Mouse (Mus musculus) liver, embryonic 11.5 days (tissue): Measurements from ENCODE around the gene Neo1. TPM values are rescaled to one million over a fixed set of nuclear protein-coding genes. Genes with fewer than 3 reads are reported as not detected.

Experiments used
- ATAC-seq: fragments of 200-750 bp; cut with Nextera tagmentation; replicated peaks from 2 replicates; pipeline ENCODE4 v1.8.0; 2017; ENCODE audit warnings: moderate number of reproducible peaks, mild to moderate bottlenecking, moderate TSS enrichment, moderate library complexity; ENCODE audit not compliant: low FRiP score
- DNase-seq: peaks from one replicate; pipeline ENCODE4 v3.0.0-alpha.2; 2017; ENCODE audit warnings: low spot score
- H3K27ac ChIP-seq: fragments of 300-500 bp; sonication (generic); 2 replicates; pipeline ENCODE4 v1.5.1; 2014; ENCODE audit warnings: mild to moderate bottlenecking, low read depth, low read length, control low read depth
- H3K27me3 ChIP-seq: fragments of 300-500 bp; sonication (generic); replicated peaks from 2 replicates; pipeline ENCODE4 v1.6.1; 2014; ENCODE audit warnings: low read length, mixed read lengths; ENCODE audit not compliant: control insufficient read depth, insufficient read depth
- H3K36me3 ChIP-seq: fragments of 300-500 bp; sonication (generic); 2 replicates; pipeline ENCODE4 v1.6.1; 2014; ENCODE audit warnings: mild to moderate bottlenecking, low read length, moderate library complexity, mixed read lengths; ENCODE audit not compliant: control insufficient read depth, insufficient read depth
- H3K4me1 ChIP-seq: fragments of 300-500 bp; sonication (generic); replicated peaks from 2 replicates; pipeline ENCODE4 v1.6.1; 2014; ENCODE audit warnings: low read length, mixed read lengths; ENCODE audit not compliant: control insufficient read depth, insufficient read depth
- H3K4me2 ChIP-seq: fragments of 300-500 bp; sonication (generic); 2 replicates; pipeline ENCODE4 v1.6.1; 2014; ENCODE audit warnings: mild to moderate bottlenecking, control low read depth, moderate library complexity
- H3K4me3 ChIP-seq: fragments of 300-500 bp; sonication (generic); 2 replicates; pipeline ENCODE4 v1.5.1; 2014; ENCODE audit warnings: low read depth, low read length, control low read depth
- H3K9ac ChIP-seq: fragments of 300-500 bp; sonication (generic); 2 replicates; pipeline ENCODE4 v1.6.1; 2014; ENCODE audit warnings: low read depth, low read length, control low read depth
- H3K9me3 ChIP-seq: fragments of 300-500 bp; sonication (generic); 2 replicates; pipeline ENCODE4 v1.6.1; 2016; ENCODE audit warnings: low read length, inconsistent platforms, mixed read lengths; ENCODE audit not compliant: control insufficient read depth
- WGBS: fragments of 180-500 bp; shearing (Covaris S2); extraction: QIAGEN DNeasy Blood & Tissue Kit; methylation state at CpG from one replicate; pipeline ENCODE4 v1.1.7; 2014; 5-methylcytosine and 5-hydroxymethylcytosine counted together
- polyA plus RNA-seq: library from polyadenylated mRNA; unstranded; fragments of >200 nt; fragmentation: Nextera tagmentation; extraction: Ambion mirVana; gene quantifications from 2 replicates; pipeline ENCODE4 v1.2.1, GENCODE M21; 2014

Gene Neo1
- polyA plus RNA-seq = 11.5 and 14.6 TPM in 2 replicates

- ATAC-seq (peak; percentile 76), DNase-seq (peak; percentile 78)
- Histone ChIP-seq H3K9ac (peak within 1 kb of the TSS; percentile 75), H3K27me3 (peaks cover 30% of the 10 kb centered on the region), H3K4me3 (peak within 1 kb of the TSS; percentile 63), H3K4me1 (no peaks in the 10 kb centered on the region), H3K36me3 (no peaks in the 10 kb centered on the region), H3K27ac (peak within 1 kb of the TSS; percentile 90), H3K4me2 (peak within 1 kb of the TSS; percentile 81), H3K9me3 (no peaks in the 10 kb centered on the region)
- WGBS = under 1% methylated on average over 45 of the region's 86 CpGs
These were observed at the start of gene Neo1 for GRCm38 (mm10) chr9:59036159-59036731. Gene Neo1, minus strand, starts transcription at chr9:59036441.

- Histone ChIP-seq H3K4me3 (no peak overlapping the region), H3K4me2 (no peak overlapping the region), H3K27me3 (no peaks in the 10 kb centered on the region), H3K9me3 (no peaks in the 10 kb centered on the region), H3K4me1 (0 out of 2 replicates have a peak, but pooled peaks cover 3% of the 10 kb centered on the region), H3K9ac (no peak overlapping the region), H3K36me3 (no peaks in the 10 kb centered on the region), H3K27ac (no peak overlapping the region)
- ATAC-seq (no peak), DNase-seq (no peak)
- WGBS = 79% methylated on average over 4 of the region's 4 CpGs
These were observed 39.4 kb upstream of the Neo1 start for GRCm38 (mm10) chr9:59075632-59076031.

- H3K4me3 ChIP-seq = no peak overlapping the region
- ATAC-seq = no peak
- H3K4me2 ChIP-seq = no peak overlapping the region
- no peak for DNase-seq
- no peaks in the 10 kb centered on the region for H3K9me3 ChIP-seq
- no peaks in the 10 kb centered on the region for H3K36me3 ChIP-seq
- no peaks in the 10 kb centered on the region for H3K27me3 ChIP-seq
- H3K27ac ChIP-seq = no peak overlapping the region
- WGBS = 73% methylated on average over 4 of the region's 4 CpGs
- H3K9ac ChIP-seq = no peak overlapping the region
- H3K4me1 ChIP-seq = 0 out of 2 replicates have a peak, but pooled peaks cover 3% of the 10 kb centered on the region
These were observed 37.6 kb upstream of the Neo1 start for GRCm38 (mm10) chr9:59073887-59074286.

- 54% methylated on average over 14 of the region's 14 CpGs for WGBS
- ATAC-seq (no peak), DNase-seq (no peak)
- no peak overlapping the region for H3K9ac ChIP-seq
- no peaks in the 10 kb centered on the region for H3K27me3 ChIP-seq
- no peaks in the 10 kb centered on the region for H3K9me3 ChIP-seq
- H3K36me3 ChIP-seq = no peaks in the 10 kb centered on the region
- no peak overlapping the region for H3K4me2 ChIP-seq
- 0 out of 2 replicates have a peak, but pooled peaks cover 3% of the 10 kb centered on the region for H3K4me1 ChIP-seq
- no peak overlapping the region for H3K4me3 ChIP-seq
- no peak overlapping the region for H3K27ac ChIP-seq
These were observed 36.0 kb upstream of the Neo1 start for GRCm38 (mm10) chr9:59072076-59072777.

- Histone ChIP-seq H3K4me2 (no peak overlapping the region), H3K27ac (no peak overlapping the region)
- no peak for DNase-seq
These were observed 35.2 kb upstream of the Neo1 start for GRCm38 (mm10) chr9:59071220-59071977.

GRCm38 (mm10) chr9:59070216-59070615, 34.0 kb upstream of the Neo1 start:
- ATAC-seq (no peak), DNase-seq (no peak)
- H3K27me3 ChIP-seq = no peaks in the 10 kb centered on the region
- H3K4me1 ChIP-seq = 0 out of 2 replicates have a peak, but pooled peaks cover 3% of the 10 kb centered on the region
- 78% methylated on average over 4 of the region's 4 CpGs for WGBS
- no peaks in the 10 kb centered on the region for H3K36me3 ChIP-seq
- H3K4me2 ChIP-seq = no peak overlapping the region
- H3K4me3 ChIP-seq = no peak overlapping the region
- no peak overlapping the region for H3K9ac ChIP-seq
- no peak overlapping the region for H3K27ac ChIP-seq
- no peaks in the 10 kb centered on the region for H3K9me3 ChIP-seq

More at GRCm38 (mm10) chr9:59071220-59071977, 35.2 kb upstream of the Neo1 start:
- H3K27me3 ChIP-seq = no peaks in the 10 kb centered on the region
- no peak overlapping the region for H3K4me3 ChIP-seq
- no peak overlapping the region for H3K9ac ChIP-seq
- H3K4me1 ChIP-seq = 0 out of 2 replicates have a peak, but pooled peaks cover 3% of the 10 kb centered on the region
- no peaks in the 10 kb centered on the region for H3K9me3 ChIP-seq
- ATAC-seq = no peak
- 66% methylated on average over 7 of the region's 7 CpGs for WGBS
- no peaks in the 10 kb centered on the region for H3K36me3 ChIP-seq

GRCm38 (mm10) chr9:59065616-59066301, 29.5 kb upstream of the Neo1 start:
- no peaks in the 10 kb centered on the region for H3K36me3 ChIP-seq
- no peak for DNase-seq
- H3K27me3 ChIP-seq = no peaks in the 10 kb centered on the region
- no peak overlapping the region for H3K4me3 ChIP-seq
- no peaks in the 10 kb centered on the region for H3K9me3 ChIP-seq
- no peak overlapping the region for H3K4me2 ChIP-seq
- H3K9ac ChIP-seq = no peak overlapping the region
- no peaks in the 10 kb centered on the region for H3K4me1 ChIP-seq
- WGBS = 49% methylated on average over 6 of the region's 6 CpGs
- H3K27ac ChIP-seq = no peak overlapping the region
- no peak for ATAC-seq

GRCm38 (mm10) chr9:59062409-59062808, 26.2 kb upstream of the Neo1 start:
- no peak overlapping the region for H3K9ac ChIP-seq
- no peak overlapping the region for H3K27ac ChIP-seq
- no peaks in the 10 kb centered on the region for H3K9me3 ChIP-seq
- H3K27me3 ChIP-seq = no peaks in the 10 kb centered on the region
- H3K4me1 ChIP-seq = no peaks in the 10 kb centered on the region
- ATAC-seq = no peak
- no peak overlapping the region for H3K4me3 ChIP-seq
- no peaks in the 10 kb centered on the region for H3K36me3 ChIP-seq
- WGBS = 47% methylated on average over 4 of the region's 4 CpGs
- DNase-seq = no peak
- H3K4me2 ChIP-seq = no peak overlapping the region
